ENCODE assay signal across 28 mouse cellular contexts in genomic region chr4:52593821-52594356, GRCm38 (mm10). TPM values are rescaled to one million over a fixed set of nuclear protein-coding genes. Genes with fewer than 3 reads are reported as not detected.
DNase-seq lines count a peak whose midpoint lies in the region; ATAC-seq and TF ChIP-seq lines count a peak whose summit lies in the region.
"Had no signal": no experiment of that assay in that cellular context is flagged by ENCODE, and none has a peak within 500 bp of the region (broad histone marks: within the 10 kb centered on the region; RNA-seq: fewer than 3 reads in every experiment).

No protein-coding gene starts in this region.

- TF ChIP-seq CTCF in hindbrain, postnatal 0 days (IDR thresholded peaks at IDR 0.05; ENCODE audit: low read depth) = no peak
- TF ChIP-seq CTCF in forebrain, postnatal 0 days (IDR thresholded peaks at IDR 0.05; ENCODE audit: low read depth) = no peak

- DNase-seq in cerebellum, postnatal 10 days = peak; percentile 21 to 36
- DNase-seq in cerebellum, adult 18-20 months = no peak
- DNase-seq in hindbrain, postnatal 0 days (ENCODE audit: low spot score) = peak; percentile 47
- DNase-seq in hindbrain, embryonic 10.5 days (ENCODE audit: low spot score) = no peak
- DNase-seq in adipocyte (ENCODE audit: low spot score) = peak; percentile 5
- peak; percentile 25 for DNase-seq in forebrain, postnatal 0 days
- no peak for DNase-seq in neural tube, embryonic 10.5 days (ENCODE audit: extremely low spot score, low spot score)
- DNase-seq in ovary, adult 18-20 months (ENCODE audit: low spot score) = no peak
- DNase-seq: adrenal gland, postnatal 25 days; cerebellum, adult 8-10 months; heart, postnatal 10 days; kidney, adult 18-20 months; kidney, postnatal 10 days; thymus, adult 18-20 months; thymus, postnatal 4 days had no signal

- H3K9ac ChIP-seq in hindbrain, postnatal 0 days (replicated peaks; ENCODE audit: low read length) = no peak overlapping the region
- H3K9ac ChIP-seq in forebrain, postnatal 0 days = no peak overlapping the region
- H3K9ac ChIP-seq: limb, embryonic 15.5 days; stomach, embryonic 15.5 days had no signal

- no peaks in the 10 kb centered on the region for H3K9me3 ChIP-seq in hindbrain, postnatal 0 days (ENCODE audit: low read length)
- H3K9me3 ChIP-seq in hindbrain, embryonic 10.5 days = no peaks in the 10 kb centered on the region
- H3K9me3 ChIP-seq in forebrain, postnatal 0 days (ENCODE audit: low read length) = no peaks in the 10 kb centered on the region
- H3K9me3 ChIP-seq: G1E; limb, embryonic 15.5 days; midbrain, embryonic 10.5 days; stomach, embryonic 15.5 days had no signal

- no peak overlapping the region for H3K4me2 ChIP-seq in hindbrain, postnatal 0 days (ENCODE audit: low read depth, low read length)
- no peak overlapping the region for H3K4me2 ChIP-seq in forebrain, postnatal 0 days (ENCODE audit: low read depth)
- H3K4me2 ChIP-seq: heart, embryonic 11.5 days; limb, embryonic 15.5 days; stomach, embryonic 15.5 days had no signal

- no peaks in the 10 kb centered on the region for H3K27me3 ChIP-seq in hindbrain, postnatal 0 days (ENCODE audit: insufficient read depth, low read length)
- no peaks in the 10 kb centered on the region for H3K27me3 ChIP-seq in hindbrain, embryonic 10.5 days (ENCODE audit: insufficient read depth, poor library complexity, severe bottlenecking)
- H3K27me3 ChIP-seq in forebrain, postnatal 0 days (ENCODE audit: insufficient read depth, low read length) = no peaks in the 10 kb centered on the region
- H3K27me3 ChIP-seq: limb, embryonic 15.5 days; stomach, embryonic 15.5 days had no signal

- no peaks in the 10 kb centered on the region; the same call in 1 of the 2 replicates for H3K4me1 ChIP-seq in hindbrain, postnatal 0 days (ENCODE audit: insufficient read depth, low read length)
- no peaks in the 10 kb centered on the region for H3K4me1 ChIP-seq in hindbrain, embryonic 10.5 days (replicated peaks)
- no peaks in the 10 kb centered on the region for H3K4me1 ChIP-seq in forebrain, postnatal 0 days (ENCODE audit: insufficient read depth)
- H3K4me1 ChIP-seq: limb, embryonic 15.5 days; midbrain, embryonic 10.5 days; stomach, embryonic 15.5 days had no signal

- WGBS in hindbrain, postnatal 0 days = 37% methylated on average over 4 of the region's 4 CpGs
- WGBS in hindbrain, embryonic 10.5 days = 80% methylated on average over 4 of the region's 4 CpGs
- 24% methylated on average over 4 of the region's 4 CpGs for whole genome bisulfite sequencing in forebrain, postnatal 0 days

- H3K27ac ChIP-seq in hindbrain, postnatal 0 days = no peak overlapping the region
- H3K27ac ChIP-seq in hindbrain, embryonic 10.5 days = no peak overlapping the region
- no peak overlapping the region for H3K27ac ChIP-seq in forebrain, postnatal 0 days (ENCODE audit: low read depth, low read length)
- H3K27ac ChIP-seq: limb, embryonic 15.5 days; macrophage; midbrain, embryonic 10.5 days; stomach, embryonic 15.5 days had no signal

- H3K4me3 ChIP-seq in hindbrain, postnatal 0 days (ENCODE audit: low read length) = no peak overlapping the region
- no peak overlapping the region for H3K4me3 ChIP-seq in hindbrain, embryonic 10.5 days
- no peak overlapping the region for H3K4me3 ChIP-seq in forebrain, postnatal 0 days (ENCODE audit: low read depth, low read length)
- H3K4me3 ChIP-seq: limb, embryonic 15.5 days; midbrain, embryonic 10.5 days; stomach, embryonic 15.5 days had no signal

- H3K36me3 ChIP-seq in hindbrain, postnatal 0 days (ENCODE audit: insufficient read depth, low read length) = no peaks in the 10 kb centered on the region
- H3K36me3 ChIP-seq in hindbrain, embryonic 10.5 days = no peaks in the 10 kb centered on the region
- no peaks in the 10 kb centered on the region for H3K36me3 ChIP-seq in forebrain, postnatal 0 days (ENCODE audit: insufficient read depth)
- H3K36me3 ChIP-seq: G1E; limb, embryonic 15.5 days; midbrain, embryonic 10.5 days; stomach, embryonic 15.5 days had no signal

- ATAC-seq in hindbrain, postnatal 0 days = peak; percentile 49
- peak; percentile 50; the same call in 1 of the 2 replicates for ATAC-seq in forebrain, postnatal 0 days

RNA-seq across cellular contexts. Expression of gene Toporsl, which starts 2.2 kb away (rescaled TPM):
- not detected in 2 replicates for total RNA-seq in hindbrain, postnatal 0 days (2014; rRNA removed)
- not detected in 2 replicates for polyA plus RNA-seq in hindbrain, postnatal 0 days (2015; fragmentation: Nextera tagmentation; extraction: Ambion mirVana)
- not detected in 2 replicates for polyA plus RNA-seq in hindbrain, embryonic 10.5 days (2016; fragmentation: Nextera tagmentation; extraction: Ambion mirVana)
- total RNA-seq in forebrain, postnatal 0 days (2014; rRNA removed) = not detected in 2 replicates
- 0.05 TPM in 1 of 2 replicates, not detected in the other for polyA plus RNA-seq in forebrain, postnatal 0 days (2015; fragmentation: Nextera tagmentation; extraction: Ambion mirVana)
- total RNA-seq: adrenal gland, postnatal 25 days; gastrocnemius, adult 8-10 months; granulocyte monocyte progenitor cell, adult 5-6 weeks; heart, postnatal 10 days; layer of hippocampus, adult 18-20 months; layer of hippocampus, postnatal 25 days; left cerebral cortex, postnatal 25 days had no signal
- polyA plus RNA-seq: G1E; heart, embryonic 11.5 days; limb, embryonic 15.5 days; liver, embryonic 16.5 days; macrophage; neural tube, embryonic 14.5 days; stomach, embryonic 15.5 days had no signal

Comparison
In these comparisons a context has a peak if more than half of its experiments do, and no peak if none do; other contexts are left out.
1. DNase-seq: peak in cerebellum, postnatal 10 days (2 of 2), hindbrain, postnatal 0 days (single experiment), adipocyte (single experiment) and forebrain, postnatal 0 days (single experiment); none in cerebellum, adult 18-20 months (0 of 2), hindbrain, embryonic 10.5 days (single experiment), neural tube, embryonic 10.5 days (single experiment) and ovary, adult 18-20 months (single experiment).